Mouse (Mus musculus) inflammation-experienced regulatory T-cells (primary cell): Measurements from ENCODE around the gene Gm42517. TPM values are rescaled to one million over a fixed set of nuclear protein-coding genes. Genes with fewer than 3 reads are reported as not detected.

Experiments
- polyA plus RNA-seq, 2 experiments: library from polyadenylated mRNA; unstranded; fragments of 100-300 nt; shearing (Covaris generic); gene quantifications; one replicate each; pipeline ENCODE4 v1.2.1; 2017

The Gm42517 gene
- polyA plus RNA-seq: not detected

DNA sequence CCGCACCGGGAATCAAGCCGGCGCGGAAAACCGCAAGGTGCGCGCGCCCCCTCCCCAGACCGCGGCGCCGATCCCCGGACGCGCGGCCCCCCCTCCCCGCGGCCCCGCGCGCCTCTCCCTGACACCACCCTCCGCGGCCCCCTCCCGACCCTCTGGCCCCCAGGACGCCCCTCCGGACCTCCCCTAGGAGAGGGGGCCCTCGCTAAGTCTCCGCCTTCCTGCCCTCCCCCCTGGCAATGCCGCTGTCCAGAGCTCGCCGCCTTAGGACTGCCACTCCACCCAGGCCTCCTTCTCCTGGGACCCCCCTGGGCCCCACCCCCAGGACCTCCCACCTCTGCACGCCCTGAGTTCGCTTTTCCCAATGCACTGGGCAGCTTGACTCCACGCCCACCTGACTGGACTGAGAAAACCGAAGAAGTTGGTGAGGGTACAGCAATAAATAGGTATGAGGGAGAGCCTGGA is at the start of gene Gm42517:
Gene Gm42517, minus strand, starts transcription at position 52 of the 462 bp plus-strand sequence.

DNA sequence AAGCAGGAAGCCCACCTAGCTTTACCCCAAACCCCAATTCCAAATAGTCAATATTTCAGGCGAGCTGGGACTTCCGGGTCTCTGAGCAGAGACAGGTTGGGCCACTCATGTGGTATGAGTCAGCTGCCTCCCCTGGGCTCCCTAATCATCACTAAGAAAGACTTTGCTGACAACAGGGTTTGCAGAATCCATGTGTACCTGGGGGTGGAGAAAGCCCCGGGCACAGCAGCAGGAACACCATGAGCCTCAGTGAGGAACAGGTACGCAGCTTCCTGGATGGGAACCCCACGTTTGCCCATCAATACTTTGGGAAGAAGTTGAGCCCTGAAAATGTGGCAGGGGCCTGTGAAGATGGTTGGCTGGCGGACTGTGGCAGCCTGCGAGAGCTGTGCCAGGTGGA is 20.5 kb upstream of the Gm42517 start, which contains the start of gene Pde6b:
Gene Pde6b, plus strand, starts transcription at position 191 of the 400 bp plus-strand sequence.

Other genes starting within 250 kb of the Gm42517 start
- gene Tmed5, start 235.3 kb downstream of the Gm42517 start, polyA plus RNA-seq: 10 to 100 TPM; 67.8 to 91.2 TPM
- 1 to 10 TPM; 1.3 to 1.5 TPM for gene Ccdc18, start 235.0 kb downstream of the Gm42517 start, polyA plus RNA-seq
- gene Dr1, start 99.0 kb downstream of the Gm42517 start, polyA plus RNA-seq: 10 to 100 TPM; 55.2 to 60.3 TPM
- 1 to 10 TPM; 3.5 to 5.8 TPM for gene Pigg, start 55.3 kb downstream of the Gm42517 start, polyA plus RNA-seq
- gene Pde6b, start 20.5 kb upstream of the Gm42517 start, polyA plus RNA-seq: 1 to 10 TPM in 1 of 2 experiments, under 1 TPM in 1; 0.76 to 2.3 TPM
- 100 to 1,000 TPM; 124 to 148 TPM for gene Atp5k, start 66.5 kb upstream of the Gm42517 start, polyA plus RNA-seq
- gene Mfsd7a, start 81.0 kb upstream of the Gm42517 start, polyA plus RNA-seq: not detected
- gene Pcgf3, start 93.3 kb upstream of the Gm42517 start, polyA plus RNA-seq: 10 to 100 TPM; 11.6 to 23.0 TPM
- not detected for gene Cplx1, start 182.1 kb upstream of the Gm42517 start, polyA plus RNA-seq